Mouse (Mus musculus): ENCODE measurements around the gene Slc7a1. TPM values are rescaled to one million over a fixed set of nuclear protein-coding genes. Genes with fewer than 3 reads are reported as not detected.
"Not testable (repeated sequence)": the region's sequence is repeated elsewhere in the genome, so short reads cannot be mapped to it uniquely, and the experiment has no call there.

The Slc7a1 gene
- total RNA-seq, 2 experiments from 2014 or later: 7.6 to 17.2 TPM

- ATAC-seq (ENCODE audit: poor library complexity, severe bottlenecking): no peak
Measured at GRCm38 (mm10) chr5:148331926-148332621, 67.6 kb downstream of the Slc7a1 start.

DNA sequence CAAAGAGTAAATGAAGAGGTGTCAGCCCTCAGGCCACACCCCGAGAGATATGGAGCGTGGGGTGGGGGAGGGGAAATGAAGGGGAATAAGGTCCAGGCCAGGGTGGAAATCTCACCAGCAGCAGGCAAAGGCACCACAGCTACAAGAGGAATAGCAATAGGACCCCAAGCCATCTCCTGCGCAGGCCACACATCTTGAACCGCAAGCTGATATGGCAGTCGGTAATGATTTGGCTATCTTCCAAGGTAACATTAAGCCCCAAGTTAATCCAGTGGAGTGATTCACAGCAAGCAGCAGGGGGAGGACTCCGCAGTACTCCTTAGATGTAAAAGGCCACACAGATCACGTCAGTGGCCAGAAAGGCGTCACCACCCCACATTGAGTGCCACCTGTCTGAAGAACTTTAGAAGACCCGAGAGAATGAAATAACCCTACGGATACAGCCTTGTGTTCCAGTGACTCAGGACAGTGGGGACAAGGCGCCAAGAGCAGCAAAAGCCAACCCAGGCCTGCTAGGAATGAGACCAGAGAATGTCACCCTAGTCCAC, 68.4 kb downstream of the Slc7a1 start:
- no peak for ATAC-seq (ENCODE audit: poor library complexity, severe bottlenecking)

GRCm38 (mm10) chr5:148328982-148329381, 70.7 kb downstream of the Slc7a1 start:
- no peak for ATAC-seq (ENCODE audit: poor library complexity, severe bottlenecking)

DNA sequence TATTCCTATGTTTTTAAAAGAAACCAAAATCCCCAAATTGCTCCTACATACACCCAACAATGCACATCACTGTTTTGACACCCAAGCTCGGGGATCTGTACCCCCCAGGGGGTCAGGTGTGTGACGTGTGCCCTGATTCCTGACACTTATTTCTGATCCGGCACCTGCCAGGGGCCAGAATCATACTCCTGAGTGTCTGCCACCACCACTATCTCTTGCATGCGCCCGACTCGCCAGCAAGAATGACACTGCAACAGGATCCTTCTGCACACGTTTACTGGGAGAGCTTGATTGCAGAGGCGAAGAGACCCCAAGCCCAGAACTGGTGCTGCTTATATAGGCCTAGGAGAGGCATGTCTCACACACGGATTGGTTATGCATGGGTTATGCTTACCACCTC, 73.4 kb downstream of the Slc7a1 start:
- ATAC-seq (ENCODE audit: poor library complexity, severe bottlenecking): not testable (repeated sequence)

GRCm38 (mm10) chr5:148325317-148325885, 74.3 kb downstream of the Slc7a1 start:
- ATAC-seq (ENCODE audit: poor library complexity, severe bottlenecking): peak; percentile 99

- no peak for ATAC-seq (ENCODE audit: poor library complexity, severe bottlenecking)
Measured at GRCm38 (mm10) chr5:148314931-148315330, 84.8 kb downstream of the Slc7a1 start.

GRCm38 (mm10) chr5:148312443-148312842, 87.3 kb downstream of the Slc7a1 start:
- ATAC-seq (ENCODE audit: poor library complexity, severe bottlenecking): no peak

- peak; percentile 99 for ATAC-seq (ENCODE audit: poor library complexity, severe bottlenecking)
Measured at GRCm38 (mm10) chr5:148310790-148311189, 88.9 kb downstream of the Slc7a1 start.

DNA sequence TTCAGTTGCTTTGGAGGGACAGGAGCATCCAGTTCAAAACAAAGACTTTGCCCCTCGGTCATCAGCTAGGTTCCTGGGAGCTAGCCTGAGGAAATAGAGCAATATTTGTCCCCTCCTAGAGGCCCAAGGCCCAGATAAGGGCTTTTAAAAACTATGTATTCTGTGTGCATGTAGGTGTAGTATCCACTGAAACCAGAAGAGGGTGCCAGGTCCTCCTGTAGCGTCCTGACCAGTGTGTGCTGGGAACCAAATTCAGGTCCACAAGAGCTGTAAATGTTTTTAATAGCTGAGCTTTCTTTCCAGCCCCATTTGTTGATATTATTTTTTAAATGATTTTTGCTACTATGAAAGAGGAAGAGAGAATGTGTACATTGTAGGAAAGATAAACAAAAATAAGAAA, 95.6 kb downstream of the Slc7a1 start:
- ATAC-seq (ENCODE audit: poor library complexity, severe bottlenecking): no peak

GRCm38 (mm10) chr5:148302968-148303367, 96.7 kb downstream of the Slc7a1 start:
- no peak; the same call in 1 of the 2 replicates for ATAC-seq (ENCODE audit: poor library complexity, severe bottlenecking)

DNA sequence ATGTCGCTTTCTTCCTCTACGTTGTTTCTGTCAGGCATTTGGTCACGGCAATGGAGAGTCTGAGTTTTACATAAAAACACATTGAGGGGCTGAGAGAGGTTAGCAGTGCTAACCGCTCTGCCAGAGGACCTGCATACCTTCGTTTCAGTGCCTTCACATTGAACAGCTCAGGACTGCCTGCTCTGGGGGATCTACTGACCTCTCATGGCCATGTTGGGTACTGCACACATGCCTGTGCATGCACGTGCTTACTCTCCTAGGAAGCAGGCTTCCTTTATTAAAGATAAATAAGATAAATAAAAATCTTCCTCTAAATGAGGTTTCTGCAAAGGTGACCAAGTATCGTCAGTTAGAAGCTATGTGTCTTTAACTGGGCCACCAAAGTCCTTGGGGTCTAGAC, 106.4 kb downstream of the Slc7a1 start:
- no peak for ATAC-seq (ENCODE audit: poor library complexity, severe bottlenecking)

GRCm38 (mm10) chr5:148292862-148293261, 106.8 kb downstream of the Slc7a1 start:
- no peak for ATAC-seq (ENCODE audit: poor library complexity, severe bottlenecking)

DNA sequence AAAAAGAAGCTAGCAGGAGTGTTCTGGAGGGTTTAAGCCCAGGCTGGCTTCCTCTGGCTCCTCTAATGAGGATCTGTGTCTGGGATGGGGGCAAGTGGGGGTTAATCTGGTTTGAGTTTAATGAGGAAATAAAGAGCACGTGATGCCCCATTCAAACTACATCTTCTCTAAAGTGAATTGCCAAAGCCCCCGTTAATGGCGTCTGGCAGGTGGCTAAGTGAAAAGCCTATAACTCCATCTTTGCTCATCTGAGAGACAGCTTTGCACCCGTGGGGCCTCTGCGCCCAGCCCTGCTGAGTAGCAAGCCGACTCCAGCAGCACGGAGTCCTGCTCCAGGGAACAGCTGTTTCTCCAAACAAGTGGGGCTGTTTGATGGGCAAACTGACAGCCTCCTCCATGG, 109.8 kb downstream of the Slc7a1 start:
- no peak for ATAC-seq (ENCODE audit: poor library complexity, severe bottlenecking)

GRCm38 (mm10) chr5:148288804-148289203, 110.9 kb downstream of the Slc7a1 start:
- no peak for ATAC-seq (ENCODE audit: poor library complexity, severe bottlenecking)

DNA sequence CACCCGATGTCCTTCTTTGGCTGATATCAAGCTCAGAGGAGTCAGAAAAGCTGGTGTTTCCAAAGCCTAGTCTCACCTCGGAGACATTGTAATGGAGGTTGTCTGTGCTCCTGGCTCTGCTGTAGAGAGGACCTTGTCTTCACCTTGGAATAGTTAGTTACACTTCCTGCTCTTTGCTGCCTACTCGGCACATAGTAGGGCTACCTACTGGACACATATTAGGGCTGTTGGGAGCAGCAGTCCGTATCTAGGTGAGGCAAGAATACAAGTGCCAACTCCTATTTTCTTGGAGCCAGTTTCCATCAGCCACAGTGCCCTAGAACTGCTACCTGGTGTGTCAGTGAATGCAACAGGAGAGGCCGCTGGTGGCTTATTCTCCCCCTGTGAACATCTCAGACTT, 112.2 kb downstream of the Slc7a1 start:
- no peak for ATAC-seq (ENCODE audit: poor library complexity, severe bottlenecking)

- ATAC-seq (ENCODE audit: poor library complexity, severe bottlenecking): no peak
Measured at GRCm38 (mm10) chr5:148283584-148283983, 116.1 kb downstream of the Slc7a1 start.

DNA sequence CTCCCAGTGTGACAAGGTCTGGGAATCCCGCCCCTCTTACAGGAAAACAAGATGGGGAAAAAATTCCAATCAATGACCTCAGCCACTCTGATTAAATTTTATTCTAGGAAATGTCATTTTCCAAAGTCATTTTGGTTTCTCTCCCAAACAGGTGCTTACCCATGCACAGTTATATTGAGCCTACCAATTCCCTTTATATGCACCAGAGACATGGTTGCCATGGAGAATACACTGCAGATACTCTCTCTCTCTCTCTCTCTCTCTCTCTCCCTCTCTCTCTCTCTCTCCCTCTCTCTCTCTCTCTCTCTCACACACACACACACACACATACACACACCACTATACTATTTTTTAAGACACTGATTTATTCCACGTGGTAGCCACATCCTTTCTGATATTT, 116.5 kb downstream of the Slc7a1 start:
- no peak for ATAC-seq (ENCODE audit: poor library complexity, severe bottlenecking)

- ATAC-seq (ENCODE audit: poor library complexity, severe bottlenecking): no peak
Measured at GRCm38 (mm10) chr5:148282631-148283030, 117.1 kb downstream of the Slc7a1 start.

GRCm38 (mm10) chr5:148282093-148282492, 117.6 kb downstream of the Slc7a1 start:
- no peak for ATAC-seq (ENCODE audit: poor library complexity, severe bottlenecking)

DNA sequence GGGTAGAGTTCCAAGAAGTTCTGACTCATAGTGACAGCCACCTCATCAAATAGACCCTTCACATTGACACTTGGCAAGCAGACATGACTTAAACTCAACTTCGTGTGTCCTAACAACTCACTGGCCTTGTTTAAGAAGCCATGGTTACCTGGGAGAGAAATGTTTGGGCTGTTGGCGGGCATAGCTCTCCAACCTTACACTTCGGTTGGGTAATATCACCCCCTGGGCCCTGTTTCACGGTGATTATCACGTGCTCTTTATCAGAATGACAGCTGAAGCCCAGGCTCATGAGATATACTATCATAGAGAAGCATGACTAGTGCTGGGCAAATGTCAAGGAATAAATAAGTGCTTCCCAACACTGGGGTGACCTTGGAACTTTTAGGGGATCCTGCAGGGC, 119.4 kb downstream of the Slc7a1 start:
- ATAC-seq (ENCODE audit: poor library complexity, severe bottlenecking): no peak

DNA sequence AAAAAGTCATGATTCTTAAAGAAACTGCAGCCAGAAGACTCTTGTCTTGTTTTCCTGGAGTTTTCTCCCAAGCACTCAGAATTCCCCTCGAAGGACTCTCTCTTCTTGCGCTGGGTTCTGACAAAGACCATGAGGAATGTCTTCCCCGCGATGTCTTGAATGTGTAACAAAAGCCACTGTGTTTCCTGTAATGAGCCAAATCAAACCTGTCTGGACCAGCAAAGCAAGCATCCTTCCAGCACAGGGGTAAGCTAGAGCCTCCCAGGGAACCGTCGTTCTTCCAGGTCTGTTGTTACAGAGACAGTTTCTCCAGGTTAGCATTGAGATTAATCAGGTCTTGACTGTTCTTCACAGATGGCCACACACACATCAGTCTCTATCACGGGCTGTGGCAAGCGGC, 121.5 kb downstream of the Slc7a1 start:
- ATAC-seq (ENCODE audit: poor library complexity, severe bottlenecking): no peak
